Mouse (Mus musculus): Measurements from ENCODE around the gene Pla2g4d.

Gene Pla2g4d

GRCm38 (mm10) chr2:120288995-120289394, at the start of gene Pla2g4d:
Pla2g4d (minus strand) TSS chr2:120289197.
- no peak for DNase-seq (ENCODE audit: low read depth)

GRCm38 (mm10) chr2:120337886-120338285, 48.9 kb upstream of the Pla2g4d start:
- DNase-seq (ENCODE audit: low read depth), result peak; percentile 29

- no peak for DNase-seq (ENCODE audit: low read depth)
These were observed 42.6 kb upstream of the Pla2g4d start for GRCm38 (mm10) chr2:120331575-120331974.

- no peak for DNase-seq (ENCODE audit: low read depth)
These were observed 26.1 kb upstream of the Pla2g4d start for GRCm38 (mm10) chr2:120315077-120315476.

- DNase-seq (ENCODE audit: low read depth), result no peak
These were observed 25.5 kb upstream of the Pla2g4d start for GRCm38 (mm10) chr2:120314487-120314886.

- DNase-seq (ENCODE audit: low read depth), result no peak
These were observed 25.0 kb upstream of the Pla2g4d start, which contains the start of gene Pla2g4f for GRCm38 (mm10) chr2:120313976-120314375. Pla2g4f (minus strand) TSS chr2:120314165.

- DNase-seq (ENCODE audit: low read depth), result no peak
These were observed 23.4 kb upstream of the Pla2g4d start for GRCm38 (mm10) chr2:120312276-120312825.

GRCm38 (mm10) chr2:120304113-120304512, 15.1 kb upstream of the Pla2g4d start:
- no peak for DNase-seq (ENCODE audit: low read depth)

GRCm38 (mm10) chr2:120301076-120301475, 12.1 kb upstream of the Pla2g4d start:
- no peak for DNase-seq (ENCODE audit: low read depth)

- DNase-seq (ENCODE audit: low read depth), result no peak
These were observed 10.9 kb upstream of the Pla2g4d start for GRCm38 (mm10) chr2:120299866-120300265.

- DNase-seq (ENCODE audit: low read depth), result peak; percentile 19
These were observed 7.2 kb upstream of the Pla2g4d start for GRCm38 (mm10) chr2:120296160-120296559.

- no peak for DNase-seq (ENCODE audit: low read depth)
These were observed 2.6 kb upstream of the Pla2g4d start for GRCm38 (mm10) chr2:120291471-120292078.

GRCm38 (mm10) chr2:120288401-120288800, 596 bp downstream of the Pla2g4d start:
- DNase-seq (ENCODE audit: low read depth), result no peak

GRCm38 (mm10) chr2:120285639-120286038, 3.4 kb downstream of the Pla2g4d start:
- no peak for DNase-seq (ENCODE audit: low read depth)

- DNase-seq (ENCODE audit: low read depth), result no peak
These were observed 4.3 kb downstream of the Pla2g4d start for GRCm38 (mm10) chr2:120284705-120285104.

- no peak for DNase-seq (ENCODE audit: low read depth)
These were observed 4.9 kb downstream of the Pla2g4d start for GRCm38 (mm10) chr2:120284094-120284493.

GRCm38 (mm10) chr2:120283550-120283949, 5.4 kb downstream of the Pla2g4d start:
- DNase-seq (ENCODE audit: low read depth), result no peak

- DNase-seq (ENCODE audit: low read depth), result peak; percentile 28
These were observed 7.8 kb downstream of the Pla2g4d start for GRCm38 (mm10) chr2:120281221-120281620.

- peak; percentile 55 for DNase-seq (ENCODE audit: low read depth)
These were observed 9.0 kb downstream of the Pla2g4d start for GRCm38 (mm10) chr2:120279961-120280360.

GRCm38 (mm10) chr2:120276951-120277350, 12.0 kb downstream of the Pla2g4d start:
- DNase-seq (ENCODE audit: low read depth), result no peak

- DNase-seq (ENCODE audit: low read depth), result peak; percentile 24
These were observed 20.4 kb downstream of the Pla2g4d start for GRCm38 (mm10) chr2:120268635-120269034.

GRCm38 (mm10) chr2:120265523-120265922, 23.5 kb downstream of the Pla2g4d start:
- DNase-seq (ENCODE audit: low read depth), result peak; percentile 29

- no peak for DNase-seq (ENCODE audit: low read depth)
These were observed 24.1 kb downstream of the Pla2g4d start for GRCm38 (mm10) chr2:120264858-120265257.

- no peak for DNase-seq (ENCODE audit: low read depth)
These were observed 26.1 kb downstream of the Pla2g4d start for GRCm38 (mm10) chr2:120262876-120263275.

Data from 416B (cell line).